Mouse (Mus musculus): ENCODE data around the gene Fam53b. TPM values are rescaled to one million over a fixed set of nuclear protein-coding genes. Genes with fewer than 3 reads are reported as not detected.

Fam53b gene
- polyA plus RNA-seq, 1 experiment from 2014 or later, result 15.5 TPM

DNA sequence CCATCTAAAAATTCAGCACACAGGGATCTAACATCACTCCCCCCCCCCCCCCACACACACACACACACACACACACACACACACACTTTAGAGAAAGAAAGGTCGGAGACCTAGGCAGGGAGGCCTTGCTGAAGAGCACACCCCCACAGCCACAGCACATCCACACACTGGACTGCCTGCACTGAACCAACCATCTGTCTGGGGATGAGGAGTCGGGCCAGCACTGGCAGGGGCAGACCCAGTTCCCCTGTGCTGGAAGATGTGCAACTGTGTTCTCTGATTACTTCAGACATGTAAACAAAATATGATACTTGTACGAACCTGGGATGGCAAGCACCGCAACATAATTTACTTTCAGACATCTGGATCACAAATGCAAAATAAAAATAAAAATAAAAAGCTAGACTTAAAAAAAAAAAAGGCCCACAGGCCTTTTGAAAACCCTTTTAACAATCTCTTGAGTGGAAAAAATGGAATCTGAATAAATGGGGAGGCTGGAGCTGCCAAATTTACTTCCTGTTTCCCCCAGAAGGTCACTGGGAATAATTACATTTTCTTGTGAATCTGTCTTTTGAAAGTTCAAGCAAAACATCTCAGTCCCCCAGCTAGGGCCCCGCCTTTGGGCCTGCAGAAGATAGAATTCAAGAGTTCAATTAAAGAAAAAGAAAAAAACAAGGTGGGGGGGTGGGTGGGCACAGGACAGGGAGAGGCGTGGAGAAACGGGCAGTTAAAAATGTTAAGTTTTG lies 5.5 kb downstream of the Fam53b start:
- 44% methylated on average over 7 of the region's 7 CpGs for WGBS
- Histone ChIP-seq H3K4me2 (ENCODE audit: low read length) (peak overlapping the region; percentile 91), H3K4me3 (replicated peaks; ENCODE audit: low read depth, low read length) (no peak overlapping the region), H3K27ac (replicated peaks; ENCODE audit: low read depth, low read length) (peak overlapping the region; percentile 83), H3K36me3 (ENCODE audit: control insufficient read depth, insufficient read depth, low read length) (no peaks in the 10 kb centered on the region), H3K27me3 (ENCODE audit: control insufficient read depth, insufficient read depth, low read length) (no peaks in the 10 kb centered on the region), H3K9me3 (ENCODE audit: control insufficient read depth, low read length) (no peaks in the 10 kb centered on the region), H3K4me1 (ENCODE audit: control insufficient read depth, insufficient read depth, low read length) (peaks cover 60% of the 10 kb centered on the region), H3K9ac (replicated peaks; ENCODE audit: low read length) (no peak overlapping the region; the same call in 1 of the 2 replicates)
- ATAC-seq (ENCODE audit: low FRiP score, low TSS enrichment) (no peak), DNase-seq (no peak)

DNA sequence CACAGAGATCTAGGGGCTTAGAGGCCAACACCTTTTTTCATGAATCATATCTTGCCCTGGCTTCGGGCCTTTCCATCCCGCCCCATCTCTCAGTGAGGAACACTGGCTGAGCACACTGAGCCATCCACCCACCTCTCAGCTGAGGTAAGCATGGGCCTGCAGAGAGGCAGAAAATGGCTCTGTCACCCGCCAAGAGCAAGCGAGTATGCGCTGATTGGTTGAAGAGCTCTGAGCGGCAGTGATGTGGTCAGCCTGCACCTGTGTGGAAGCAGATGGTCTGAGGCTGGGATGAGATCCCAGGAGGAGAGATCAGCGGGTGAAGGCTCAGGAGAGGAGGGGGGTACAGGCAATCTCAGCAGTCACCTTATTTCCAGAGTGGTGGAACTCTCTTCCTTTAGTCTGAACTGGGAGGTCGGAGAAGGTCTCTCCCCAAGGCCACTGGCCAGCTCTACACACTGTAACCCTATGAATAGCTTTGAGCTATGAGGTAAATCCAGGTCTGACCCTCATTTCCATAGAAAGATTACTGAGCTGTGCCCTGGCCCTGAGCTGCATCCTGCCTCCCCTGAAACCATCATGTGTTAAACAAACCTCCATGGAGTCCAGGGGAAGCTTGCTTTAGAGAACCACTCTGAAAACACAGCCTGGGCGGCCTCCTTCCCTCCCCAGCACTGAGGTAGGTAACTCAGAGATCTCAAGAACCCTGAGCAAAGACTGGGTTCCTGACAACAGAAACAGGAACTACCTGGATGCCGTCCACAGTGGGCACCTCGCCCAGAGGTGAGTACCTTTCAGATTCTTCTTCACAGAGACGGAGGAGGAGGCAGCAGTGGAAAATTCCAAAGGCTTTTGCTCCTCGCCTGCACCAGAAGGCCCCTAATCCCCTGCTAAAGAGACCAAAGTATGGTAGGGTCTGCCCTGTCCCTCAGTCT lies 6.5 kb downstream of the Fam53b start:
- Histone ChIP-seq H3K4me2 (ENCODE audit: low read length) (no peak overlapping the region), H3K4me1 (ENCODE audit: control insufficient read depth, insufficient read depth, low read length) (peaks cover 60% of the 10 kb centered on the region), H3K9ac (replicated peaks; ENCODE audit: low read length) (no peak overlapping the region), H3K27me3 (ENCODE audit: control insufficient read depth, insufficient read depth, low read length) (no peaks in the 10 kb centered on the region), H3K4me3 (replicated peaks; ENCODE audit: low read depth, low read length) (no peak overlapping the region), H3K9me3 (ENCODE audit: control insufficient read depth, low read length) (no peaks in the 10 kb centered on the region), H3K36me3 (ENCODE audit: control insufficient read depth, insufficient read depth, low read length) (no peaks in the 10 kb centered on the region), H3K27ac (replicated peaks; ENCODE audit: low read depth, low read length) (no peak overlapping the region)
- 45% methylated on average over 13 of the region's 13 CpGs for WGBS
- 0 out of 2 replicates have a peak, but pooled peaks have one; percentile 12 for ATAC-seq (ENCODE audit: low FRiP score, low TSS enrichment)
- no peak for DNase-seq

DNA sequence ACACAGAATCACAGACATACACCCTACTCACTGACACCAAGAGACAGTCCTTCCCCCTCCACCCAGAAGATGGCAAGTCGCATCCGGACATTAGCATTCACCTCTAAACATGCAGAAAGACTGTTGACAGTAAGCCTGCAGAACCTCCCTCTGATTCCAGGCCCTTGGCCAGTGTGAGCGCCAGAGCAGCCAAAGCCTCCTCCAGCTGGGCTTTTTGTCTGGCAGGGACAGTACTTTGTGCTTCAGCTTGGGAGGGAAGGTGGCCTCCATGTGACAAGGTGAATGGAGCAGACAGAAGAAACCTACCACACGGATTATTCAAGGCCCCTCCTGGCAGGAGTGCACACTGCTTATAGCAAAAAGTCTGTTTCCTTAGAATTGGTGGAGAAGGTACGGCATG lies 7.4 kb downstream of the Fam53b start:
- H3K27ac ChIP-seq (replicated peaks; ENCODE audit: low read depth, low read length), result no peak overlapping the region

DNA sequence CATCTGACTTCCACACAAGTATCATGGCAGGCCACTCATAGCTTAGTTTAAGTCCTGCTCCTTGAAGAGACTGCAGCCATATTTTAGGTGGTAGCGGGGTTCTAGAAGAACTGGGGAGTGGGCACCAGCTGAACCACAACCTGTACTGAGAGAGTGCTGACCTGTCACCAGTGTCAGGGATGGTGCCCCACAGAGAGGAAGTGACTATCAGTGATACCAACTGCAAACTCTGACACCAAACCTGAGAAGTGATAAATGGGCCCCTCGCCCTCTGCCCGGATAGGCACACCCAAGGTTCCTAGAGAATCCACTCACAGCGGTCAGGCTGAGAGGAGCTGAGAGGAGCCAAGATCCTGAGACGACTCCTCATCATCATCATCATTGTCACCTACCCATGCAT lies 8.7 kb downstream of the Fam53b start:
- no peaks in the 10 kb centered on the region for H3K36me3 ChIP-seq (ENCODE audit: control insufficient read depth, insufficient read depth, low read length)
- peaks cover 43% of the 10 kb centered on the region for H3K4me1 ChIP-seq (ENCODE audit: control insufficient read depth, insufficient read depth, low read length)
- H3K27ac ChIP-seq (replicated peaks; ENCODE audit: low read depth, low read length), result no peak overlapping the region
- 96% methylated on average over 5 of the region's 5 CpGs for WGBS
- H3K9ac ChIP-seq (replicated peaks; ENCODE audit: low read length), result no peak overlapping the region
- H3K27me3 ChIP-seq (ENCODE audit: control insufficient read depth, insufficient read depth, low read length), result no peaks in the 10 kb centered on the region
- no peaks in the 10 kb centered on the region for H3K9me3 ChIP-seq (ENCODE audit: control insufficient read depth, low read length)
- H3K4me3 ChIP-seq (replicated peaks; ENCODE audit: low read depth, low read length), result no peak overlapping the region
- H3K4me2 ChIP-seq (ENCODE audit: low read length), result no peak overlapping the region
- no peak for DNase-seq
- ATAC-seq (ENCODE audit: low FRiP score, low TSS enrichment), result no peak

More for the DNA sequence above, 7.4 kb downstream of the Fam53b start:
- no peaks in the 10 kb centered on the region for H3K9me3 ChIP-seq (ENCODE audit: control insufficient read depth, low read length)
- WGBS, result 50% methylated on average over 5 of the region's 5 CpGs
- no peaks in the 10 kb centered on the region for H3K36me3 ChIP-seq (ENCODE audit: control insufficient read depth, insufficient read depth, low read length)
- no peak overlapping the region for H3K4me2 ChIP-seq (ENCODE audit: low read length)
- peaks cover 53% of the 10 kb centered on the region for H3K4me1 ChIP-seq (ENCODE audit: control insufficient read depth, insufficient read depth, low read length)
- no peak overlapping the region for H3K9ac ChIP-seq (replicated peaks; ENCODE audit: low read length)
- H3K27me3 ChIP-seq (ENCODE audit: control insufficient read depth, insufficient read depth, low read length), result no peaks in the 10 kb centered on the region
- DNase-seq, result no peak
- ATAC-seq (ENCODE audit: low FRiP score, low TSS enrichment), result no peak
- H3K4me3 ChIP-seq (replicated peaks; ENCODE audit: low read depth, low read length), result no peak overlapping the region

DNA sequence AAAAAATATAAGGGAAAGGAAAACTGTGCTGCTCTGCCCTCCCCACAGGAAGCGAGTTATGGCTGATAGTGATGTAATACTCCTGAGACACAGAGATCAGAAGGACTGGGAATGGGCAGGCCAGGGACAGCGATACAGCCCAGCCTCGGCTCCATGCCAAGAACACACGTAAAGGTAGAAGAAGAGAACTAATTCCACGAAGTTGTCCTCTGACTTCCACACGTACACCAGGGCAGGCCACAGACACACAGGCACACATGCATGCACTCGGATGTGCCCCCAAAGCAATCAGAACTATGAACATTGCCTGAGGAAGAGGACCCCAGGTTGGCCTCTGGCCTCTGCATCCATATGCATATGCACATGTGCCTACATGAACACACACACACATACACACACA lies 9.2 kb downstream of the Fam53b start:
- 92% methylated on average over 7 of the region's 7 CpGs for WGBS
- H3K27me3 ChIP-seq (ENCODE audit: control insufficient read depth, insufficient read depth, low read length), result no peaks in the 10 kb centered on the region

DNA sequence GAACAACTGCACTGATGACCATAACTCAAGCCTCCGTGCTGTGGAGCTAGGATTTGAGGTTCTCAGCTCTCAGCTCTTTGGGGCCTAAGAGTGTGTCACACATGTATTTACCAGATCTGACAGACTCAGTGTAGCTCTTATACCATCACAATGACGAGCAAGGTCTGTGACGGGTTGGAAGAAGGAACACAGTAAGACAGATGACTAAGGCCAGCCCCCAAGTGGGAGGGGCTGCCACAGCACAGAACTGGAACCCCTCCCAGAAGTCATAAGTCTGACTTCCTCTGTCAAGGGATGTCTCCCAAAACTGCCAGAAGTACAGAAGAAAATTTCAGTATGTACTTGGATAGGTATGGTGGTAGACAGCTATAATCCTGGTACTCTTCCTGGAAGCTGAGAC lies 9.7 kb downstream of the Fam53b start:
- no peak overlapping the region for H3K27ac ChIP-seq (replicated peaks; ENCODE audit: low read depth, low read length)
- no peaks in the 10 kb centered on the region for H3K9me3 ChIP-seq (ENCODE audit: control insufficient read depth, low read length)
- DNase-seq (no peak), ATAC-seq (ENCODE audit: low FRiP score, low TSS enrichment) (no peak)
- 88% methylated on average over 3 of the region's 3 CpGs for WGBS
- H3K27me3 ChIP-seq (ENCODE audit: control insufficient read depth, insufficient read depth, low read length), result no peaks in the 10 kb centered on the region
- peaks cover 33% of the 10 kb centered on the region for H3K4me1 ChIP-seq (ENCODE audit: control insufficient read depth, insufficient read depth, low read length)
- H3K4me3 ChIP-seq (replicated peaks; ENCODE audit: low read depth, low read length), result no peak overlapping the region
- no peak overlapping the region for H3K9ac ChIP-seq (replicated peaks; ENCODE audit: low read length)
- H3K36me3 ChIP-seq (ENCODE audit: control insufficient read depth, insufficient read depth, low read length), result no peaks in the 10 kb centered on the region
- H3K4me2 ChIP-seq (ENCODE audit: low read length), result no peak overlapping the region

More for the DNA sequence above, 9.2 kb downstream of the Fam53b start:
- peaks cover 38% of the 10 kb centered on the region for H3K4me1 ChIP-seq (ENCODE audit: control insufficient read depth, insufficient read depth, low read length)
- DNase-seq (no peak), ATAC-seq (ENCODE audit: low FRiP score, low TSS enrichment) (no peak)
- no peak overlapping the region for H3K4me3 ChIP-seq (replicated peaks; ENCODE audit: low read depth, low read length)
- no peak overlapping the region for H3K9ac ChIP-seq (replicated peaks; ENCODE audit: low read length)
- no peak overlapping the region for H3K27ac ChIP-seq (replicated peaks; ENCODE audit: low read depth, low read length)
- H3K36me3 ChIP-seq (ENCODE audit: control insufficient read depth, insufficient read depth, low read length), result no peaks in the 10 kb centered on the region
- no peaks in the 10 kb centered on the region for H3K9me3 ChIP-seq (ENCODE audit: control insufficient read depth, low read length)
- H3K4me2 ChIP-seq (ENCODE audit: low read length), result no peak overlapping the region

DNA sequence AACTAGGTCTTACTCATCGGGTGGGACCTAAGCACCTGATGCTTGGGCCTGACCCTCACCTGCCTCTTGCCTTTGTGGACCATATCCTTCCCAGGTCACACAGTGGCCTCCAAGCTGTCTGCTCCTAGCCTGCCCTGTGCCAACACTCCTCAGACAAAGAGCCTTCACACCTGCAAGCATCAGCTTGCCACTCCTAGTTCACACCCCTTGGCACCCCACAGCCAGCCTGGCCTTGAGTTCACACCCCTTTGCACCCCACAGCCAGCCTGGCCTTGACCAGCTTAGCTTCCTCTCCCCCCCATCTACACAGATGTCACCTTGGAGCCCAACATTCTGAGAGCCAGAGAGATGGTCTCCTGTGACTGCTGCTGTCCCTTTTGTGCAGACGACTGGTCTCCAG lies 10.3 kb downstream of the Fam53b start:
- Histone ChIP-seq H3K27ac (replicated peaks; ENCODE audit: low read depth, low read length) (no peak overlapping the region), H3K27me3 (ENCODE audit: control insufficient read depth, insufficient read depth, low read length) (no peaks in the 10 kb centered on the region), H3K36me3 (ENCODE audit: control insufficient read depth, insufficient read depth, low read length) (no peaks in the 10 kb centered on the region), H3K4me2 (ENCODE audit: low read length) (no peak overlapping the region), H3K9me3 (ENCODE audit: control insufficient read depth, low read length) (no peaks in the 10 kb centered on the region), H3K4me1 (ENCODE audit: control insufficient read depth, insufficient read depth, low read length) (peaks cover 27% of the 10 kb centered on the region), H3K4me3 (replicated peaks; ENCODE audit: low read depth, low read length) (no peak overlapping the region), H3K9ac (replicated peaks; ENCODE audit: low read length) (no peak overlapping the region)
- DNase-seq, result no peak
- WGBS, result 92% methylated on average over 2 of the region's 2 CpGs
- no peak for ATAC-seq (ENCODE audit: low FRiP score, low TSS enrichment)

DNA sequence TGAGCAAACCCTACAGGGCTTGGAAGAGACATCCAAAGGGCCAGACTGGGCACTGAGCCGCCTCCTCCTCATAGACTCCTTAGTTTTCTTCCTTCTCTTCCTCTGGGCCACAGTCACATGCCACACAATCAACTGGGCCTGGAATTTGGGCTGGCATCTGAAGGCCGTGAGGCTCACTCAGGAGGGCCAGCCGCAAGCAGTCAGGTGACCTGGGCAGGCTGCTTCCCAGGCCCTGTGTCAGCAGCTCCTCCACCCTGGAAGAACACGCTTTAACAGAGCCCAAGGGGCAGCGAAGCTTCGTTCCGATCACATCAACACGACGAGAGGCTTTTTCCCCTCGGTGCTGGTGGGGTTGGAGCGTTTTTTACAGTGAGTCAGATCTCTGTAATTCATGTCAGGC lies 11.0 kb downstream of the Fam53b start:
- Histone ChIP-seq H3K4me1 (ENCODE audit: control insufficient read depth, insufficient read depth, low read length) (peaks cover 20% of the 10 kb centered on the region), H3K9ac (replicated peaks; ENCODE audit: low read length) (no peak overlapping the region), H3K36me3 (ENCODE audit: control insufficient read depth, insufficient read depth, low read length) (no peaks in the 10 kb centered on the region), H3K9me3 (ENCODE audit: control insufficient read depth, low read length) (no peaks in the 10 kb centered on the region), H3K4me3 (replicated peaks; ENCODE audit: low read depth, low read length) (no peak overlapping the region), H3K27ac (replicated peaks; ENCODE audit: low read depth, low read length) (no peak overlapping the region), H3K4me2 (ENCODE audit: low read length) (no peak overlapping the region), H3K27me3 (ENCODE audit: control insufficient read depth, insufficient read depth, low read length) (no peaks in the 10 kb centered on the region)
- 89% methylated on average over 11 of the region's 11 CpGs for WGBS
- DNase-seq (no peak), ATAC-seq (ENCODE audit: low FRiP score, low TSS enrichment) (no peak)

Measured in midbrain, embryonic 14.5 days (tissue).